Mouse (Mus musculus) layer of hippocampus, postnatal 36 days (tissue): ENCODE measurements around the gene Dop1b. TPM values are rescaled to one million over a fixed set of nuclear protein-coding genes. Genes with fewer than 3 reads are reported as not detected.
"Not testable (repeated sequence)": the region's sequence is repeated elsewhere in the genome, so short reads cannot be mapped to it uniquely, and the experiment has no call there.

Experiments used
- DNase-seq, 2 experiments: peaks; one replicate each; pipeline ENCODE4 v3.0.0; 2022
- total RNA-seq, 2 experiments: library from RNA; stranded (reverse); gene quantifications; 2 replicates each; pipeline ENCODE4 v1.2.3; 2021

The Dop1b gene
- total RNA-seq, 2 experiments from 2014 or later: 104 to 114 TPM

GRCm38 (mm10) chr16:93763378-93763777, 51.7 kb downstream of the Dop1b start:
- DNase-seq: no peak

GRCm38 (mm10) chr16:93764597-93764996, 52.9 kb downstream of the Dop1b start:
- DNase-seq: no peak

- DNase-seq: peak in 1 of 2 experiments; percentile 26
Observed at GRCm38 (mm10) chr16:93766956-93767355, 55.3 kb downstream of the Dop1b start.

- DNase-seq: no peak
Observed at GRCm38 (mm10) chr16:93767548-93767947, 55.8 kb downstream of the Dop1b start.

GRCm38 (mm10) chr16:93769621-93770020, 57.9 kb downstream of the Dop1b start:
- no peak for DNase-seq

- DNase-seq: no peak
Observed at GRCm38 (mm10) chr16:93770271-93770926, 58.7 kb downstream of the Dop1b start.

GRCm38 (mm10) chr16:93774658-93775057, 63.0 kb downstream of the Dop1b start:
- DNase-seq: no peak

- no peak for DNase-seq
Observed at GRCm38 (mm10) chr16:93776468-93776867, 64.8 kb downstream of the Dop1b start.

GRCm38 (mm10) chr16:93777247-93777999, 65.7 kb downstream of the Dop1b start:
- DNase-seq: no peak

GRCm38 (mm10) chr16:93778393-93778792, 66.7 kb downstream of the Dop1b start:
- not testable (repeated sequence) for DNase-seq

- no peak for DNase-seq
Observed at GRCm38 (mm10) chr16:93779554-93779953, 67.8 kb downstream of the Dop1b start.

- no peak for DNase-seq
Observed at GRCm38 (mm10) chr16:93780660-93781479, 69.2 kb downstream of the Dop1b start.

GRCm38 (mm10) chr16:93784175-93784574, 72.5 kb downstream of the Dop1b start:
- no peak for DNase-seq

GRCm38 (mm10) chr16:93785805-93786204, 74.1 kb downstream of the Dop1b start:
- peak; percentile 41 to 55 for DNase-seq

GRCm38 (mm10) chr16:93788388-93788787, 76.7 kb downstream of the Dop1b start:
- DNase-seq: no peak

- no peak for DNase-seq
Observed at GRCm38 (mm10) chr16:93788881-93789280, 77.2 kb downstream of the Dop1b start.

- no peak for DNase-seq
Observed at GRCm38 (mm10) chr16:93789971-93790755, 78.5 kb downstream of the Dop1b start.

GRCm38 (mm10) chr16:93792981-93793630, 81.4 kb downstream of the Dop1b start:
- DNase-seq: no peak

- no peak for DNase-seq
Observed at GRCm38 (mm10) chr16:93794845-93795244, 83.1 kb downstream of the Dop1b start.

GRCm38 (mm10) chr16:93795391-93795790, 83.7 kb downstream of the Dop1b start:
- DNase-seq: no peak

GRCm38 (mm10) chr16:93797021-93797840, 85.5 kb downstream of the Dop1b start:
- no peak for DNase-seq
